Mouse (Mus musculus): ENCODE results near the gene Brd2.

Brd2 gene

GRCm38 (mm10) chr17:34116736-34117370 is 5.6 kb downstream of the Brd2 start:
- DNase-seq (ENCODE audit: low read depth, low spot score): peak; percentile 50

GRCm38 (mm10) chr17:34114114-34114513 is 8.3 kb downstream of the Brd2 start:
- no peak for DNase-seq (ENCODE audit: low read depth, low spot score)

- peak; percentile 52 for DNase-seq (ENCODE audit: low read depth, low spot score)
These were observed 12.1 kb downstream of the Brd2 start for GRCm38 (mm10) chr17:34110309-34110708.

GRCm38 (mm10) chr17:34109806-34110195 is 12.6 kb downstream of the Brd2 start:
- no peak for DNase-seq (ENCODE audit: low read depth, low spot score)

GRCm38 (mm10) chr17:34109038-34109805 is 13.2 kb downstream of the Brd2 start:
- DNase-seq (ENCODE audit: low read depth, low spot score): no peak

- no peak for DNase-seq (ENCODE audit: low read depth, low spot score)
These were observed 14.0 kb downstream of the Brd2 start for GRCm38 (mm10) chr17:34108460-34108859.

- no peak for DNase-seq (ENCODE audit: low read depth, low spot score)
These were observed 15.1 kb downstream of the Brd2 start for GRCm38 (mm10) chr17:34107109-34107867.

GRCm38 (mm10) chr17:34106555-34106954 is 15.9 kb downstream of the Brd2 start:
- DNase-seq (ENCODE audit: low read depth, low spot score): no peak

- DNase-seq (ENCODE audit: low read depth, low spot score): no peak
These were observed 17.6 kb downstream of the Brd2 start for GRCm38 (mm10) chr17:34104804-34105203.

GRCm38 (mm10) chr17:34102831-34103230 is 19.6 kb downstream of the Brd2 start:
- DNase-seq (ENCODE audit: low read depth, low spot score): no peak

GRCm38 (mm10) chr17:34101604-34102032 is 20.8 kb downstream of the Brd2 start:
- peak; percentile 97 for DNase-seq (ENCODE audit: low read depth, low spot score)

- DNase-seq (ENCODE audit: low read depth, low spot score): no peak
These were observed 21.2 kb downstream of the Brd2 start for GRCm38 (mm10) chr17:34101185-34101584.

GRCm38 (mm10) chr17:34099531-34099930 is 22.9 kb downstream of the Brd2 start:
- no peak for DNase-seq (ENCODE audit: low read depth, low spot score)

- no peak for DNase-seq (ENCODE audit: low read depth, low spot score)
These were observed 23.5 kb downstream of the Brd2 start for GRCm38 (mm10) chr17:34098709-34099479.

GRCm38 (mm10) chr17:34097272-34097671 is 25.2 kb downstream of the Brd2 start:
- DNase-seq (ENCODE audit: low read depth, low spot score): no peak

GRCm38 (mm10) chr17:34096497-34097010 is 25.9 kb downstream of the Brd2 start:
- no peak for DNase-seq (ENCODE audit: low read depth, low spot score)

GRCm38 (mm10) chr17:34094283-34095035 is 28.0 kb downstream of the Brd2 start:
- DNase-seq (ENCODE audit: low read depth, low spot score): no peak

GRCm38 (mm10) chr17:34093199-34093874 is 29.1 kb downstream of the Brd2 start:
- no peak for DNase-seq (ENCODE audit: low read depth, low spot score)

GRCm38 (mm10) chr17:34092197-34092875 is 30.1 kb downstream of the Brd2 start, which contains the start of gene H2-Oa:
TSS of gene H2-Oa (plus strand) at chr17:34092340.
- no peak for DNase-seq (ENCODE audit: low read depth, low spot score)

All from 3T3-L1 (cell line).